Mouse (Mus musculus) stomach, postnatal 0 days (tissue): Measurements from ENCODE around the gene Brsk1.

Source experiments
- CTCF ChIP-seq: IDR thresholded peaks from 2 replicates; pipeline ENCODE4 v1.5.1; 2016; ENCODE audit warnings: antibody characterized with exemption, low read depth, mild to moderate bottlenecking, moderate library complexity
- EP300 ChIP-seq: optimal IDR thresholded peaks from 2 replicates; pipeline ENCODE3; 2016; ENCODE audit warnings: antibody characterized with exemption

- TF ChIP-seq CTCF = no peak
- no peak for TF ChIP-seq EP300
Observed at GRCm38 (mm10) chr7:4656818-4657217, 33.6 kb upstream of the Brsk1 start.
